Mouse (Mus musculus) gastrocnemius, adult 8-10 months (tissue): Measurements from ENCODE around the gene Cfap61. TPM values are rescaled to one million over a fixed set of nuclear protein-coding genes. Genes with fewer than 3 reads are reported as not detected.

ENCODE experiments used
- DNase-seq, 2 experiments: peaks; one replicate each; pipeline ENCODE4 v3.0.0; 2022; ENCODE audit warnings: low spot score in 2 of 2
- total RNA-seq, 4 experiments: library from RNA; stranded (reverse); gene quantifications; 2 replicates each; pipeline ENCODE4 v1.2.4; 2022

The Cfap61 gene
- total RNA-seq, 4 experiments from 2014 or later, result not detected

GRCm38 (mm10) chr2:146256321-146256875 is 321.8 kb downstream of the Cfap61 start:
- DNase-seq, result no peak

- DNase-seq, result no peak
Observed at GRCm38 (mm10) chr2:146257037-146257436, 322.5 kb downstream of the Cfap61 start.

- no peak for DNase-seq
Observed at GRCm38 (mm10) chr2:146257609-146258008, 323.0 kb downstream of the Cfap61 start.

- no peak for DNase-seq
Observed at GRCm38 (mm10) chr2:146258736-146259469, 324.3 kb downstream of the Cfap61 start.

GRCm38 (mm10) chr2:146259787-146260560 is 325.4 kb downstream of the Cfap61 start:
- DNase-seq, result no peak

DNA sequence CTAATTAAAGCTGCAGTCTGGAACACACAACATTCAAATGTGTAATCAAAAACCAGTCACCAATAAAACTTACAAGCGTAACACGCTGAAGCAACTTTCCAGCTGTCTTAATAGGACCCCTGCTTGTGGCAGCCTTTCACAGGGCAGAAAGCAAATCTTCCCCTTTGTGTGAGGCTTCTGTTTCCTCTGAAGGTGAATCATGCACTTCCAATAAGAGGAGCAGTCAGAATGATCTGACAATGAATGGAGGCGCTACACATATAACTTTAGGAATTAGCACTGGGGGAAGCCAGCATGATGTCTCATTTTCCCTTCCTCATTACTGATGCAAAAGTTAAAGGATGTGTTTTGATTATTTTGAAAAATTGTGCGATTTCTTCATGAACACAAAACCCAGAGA is 326.6 kb downstream of the Cfap61 start:
- DNase-seq, result no peak

- DNase-seq, result no peak
Observed at GRCm38 (mm10) chr2:146262215-146262614, 327.6 kb downstream of the Cfap61 start.

DNA sequence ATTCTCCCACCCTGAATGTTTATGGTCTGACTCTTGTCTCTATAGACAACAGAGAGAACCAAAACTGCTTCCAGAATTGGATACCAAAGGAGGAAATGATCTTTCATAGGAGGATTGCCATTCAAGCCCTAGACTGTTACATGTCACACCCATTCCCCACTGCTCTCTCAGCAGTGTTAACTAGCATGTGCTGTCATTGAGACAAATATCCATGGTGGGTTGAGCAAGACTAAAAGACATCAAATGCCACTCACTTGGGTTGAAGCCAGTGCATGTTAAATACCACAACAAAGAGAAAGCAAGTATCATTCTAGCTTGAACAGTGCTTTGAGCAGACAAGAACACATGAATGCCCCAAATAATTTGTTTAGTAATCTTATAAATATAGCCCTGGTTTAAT is 328.4 kb downstream of the Cfap61 start:
- no peak for DNase-seq

Other genes with a start within 250 kb of the Cfap61 start
- gene Naa20, start 32.7 kb upstream of the Cfap61 start, total RNA-seq, result 10 to 100 TPM; 48.5 to 56.4 (median 53.6) TPM
- gene Crnkl1, start 230 bp downstream of the Cfap61 start, total RNA-seq, result 10 to 100 TPM; 13.5 to 17.8 (median 14.6) TPM